Mouse (Mus musculus): ENCODE results near the gene Actr5. TPM values are rescaled to one million over a fixed set of nuclear protein-coding genes. Genes with fewer than 3 reads are reported as not detected.
A peak's percentile ranks its signal among the peaks of the same experiment; 100 is the strongest.

The Actr5 gene
- polyA plus RNA-seq, 1 experiment from 2014 or later: 13.9 TPM

DNA sequence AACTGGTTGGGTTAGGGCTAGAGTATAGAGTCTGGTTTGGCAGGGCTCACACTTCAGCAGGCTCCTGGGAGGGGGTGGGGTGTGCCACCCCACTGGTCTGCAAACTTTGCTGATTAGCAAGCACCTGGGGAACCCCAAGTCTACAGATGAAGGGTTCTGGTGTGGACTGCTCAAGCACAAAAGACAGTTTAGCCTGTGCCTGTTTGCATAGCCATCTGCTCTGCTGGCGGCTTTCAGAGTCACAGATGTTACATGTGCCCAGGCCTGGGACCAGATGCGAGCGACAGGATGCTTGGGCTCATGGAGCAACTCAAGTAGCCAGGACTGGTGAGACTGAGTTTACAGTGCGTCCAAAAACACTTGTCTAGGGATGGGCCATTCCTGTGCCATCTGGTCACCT, 48.8 kb downstream of the Actr5 start:
- Histone ChIP-seq H3K9ac (replicated peaks; ENCODE audit: low read length) (no peak overlapping the region), H3K4me1 (ENCODE audit: control insufficient read depth, insufficient read depth, low read length) (peaks cover 31% of the 10 kb centered on the region), H3K4me3 (replicated peaks; ENCODE audit: low read depth, low read length) (no peak overlapping the region), H3K4me2 (ENCODE audit: low read length) (no peak overlapping the region), H3K36me3 (ENCODE audit: control insufficient read depth, insufficient read depth, low read length) (no peaks in the 10 kb centered on the region), H3K9me3 (ENCODE audit: control insufficient read depth, low read length) (no peaks in the 10 kb centered on the region), H3K27me3 (ENCODE audit: control insufficient read depth, insufficient read depth, low read length) (0 out of 2 replicates have a peak, but pooled peaks cover 5% of the 10 kb centered on the region), H3K27ac (replicated peaks; ENCODE audit: low read depth, low read length) (peak overlapping the region; percentile 66)
- ATAC-seq (ENCODE audit: low FRiP score, low TSS enrichment) (peak; percentile 28; the same call in 1 of the 2 replicates), DNase-seq (peak; percentile 48)
- WGBS: 68% methylated on average over 4 of the region's 4 CpGs

DNA sequence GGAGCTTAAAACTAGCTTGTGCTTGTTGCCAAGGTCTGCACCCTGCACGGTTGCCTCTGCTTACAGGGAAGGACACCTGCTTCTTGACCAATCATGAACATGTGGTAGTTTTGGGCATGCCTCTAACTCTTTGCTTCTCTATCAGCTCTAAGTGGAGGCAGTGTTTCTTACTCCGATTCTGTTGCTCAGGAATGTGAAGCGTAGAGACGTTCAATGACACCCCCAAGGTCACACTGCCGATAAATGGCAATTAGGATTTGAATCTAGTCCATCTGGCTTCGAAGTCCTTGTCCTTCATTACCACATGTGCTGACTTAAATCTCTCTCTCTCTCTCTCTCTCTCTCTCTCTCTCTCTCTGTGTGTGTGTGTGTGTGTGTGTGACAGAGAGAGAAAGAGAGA, 49.4 kb downstream of the Actr5 start:
- Histone ChIP-seq H3K4me1 (ENCODE audit: control insufficient read depth, insufficient read depth, low read length) (peaks cover 25% of the 10 kb centered on the region), H3K27ac (replicated peaks; ENCODE audit: low read depth, low read length) (no peak overlapping the region), H3K4me2 (ENCODE audit: low read length) (no peak overlapping the region), H3K9me3 (ENCODE audit: control insufficient read depth, low read length) (no peaks in the 10 kb centered on the region), H3K9ac (replicated peaks; ENCODE audit: low read length) (no peak overlapping the region), H3K36me3 (ENCODE audit: control insufficient read depth, insufficient read depth, low read length) (no peaks in the 10 kb centered on the region), H3K27me3 (ENCODE audit: control insufficient read depth, insufficient read depth, low read length) (no peaks in the 10 kb centered on the region), H3K4me3 (replicated peaks; ENCODE audit: low read depth, low read length) (no peak overlapping the region)
- WGBS: 79% methylated on average over 6 of the region's 6 CpGs
- DNase-seq: no peak
- ATAC-seq (ENCODE audit: low FRiP score, low TSS enrichment): no peak

DNA sequence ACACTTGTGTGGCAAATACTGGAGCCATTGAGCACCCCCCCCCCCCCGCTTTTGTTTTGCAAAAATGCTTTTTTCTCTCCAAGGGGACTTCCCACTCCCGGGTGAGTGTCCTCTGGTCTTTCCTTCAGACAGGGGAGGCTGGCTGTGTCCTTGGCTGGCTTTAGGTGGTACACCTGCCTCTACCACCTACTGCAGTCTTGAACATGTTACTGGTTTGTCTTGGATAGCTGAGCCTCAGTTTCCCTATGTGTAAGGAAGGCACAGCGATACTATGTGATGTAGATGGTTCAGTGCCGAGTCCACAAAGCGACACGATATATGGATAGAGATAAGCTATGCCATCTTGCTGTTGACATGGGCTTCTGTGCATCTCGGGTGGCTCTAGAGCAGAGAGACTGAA, 50.1 kb downstream of the Actr5 start:
- no peaks in the 10 kb centered on the region for H3K27me3 ChIP-seq (ENCODE audit: control insufficient read depth, insufficient read depth, low read length)
- 89% methylated on average over 7 of the region's 7 CpGs for WGBS
- no peak for ATAC-seq (ENCODE audit: low FRiP score, low TSS enrichment)
- H3K9ac ChIP-seq (replicated peaks; ENCODE audit: low read length): no peak overlapping the region
- no peak overlapping the region for H3K4me3 ChIP-seq (replicated peaks; ENCODE audit: low read depth, low read length)
- H3K9me3 ChIP-seq (ENCODE audit: control insufficient read depth, low read length): no peaks in the 10 kb centered on the region
- peaks cover 19% of the 10 kb centered on the region for H3K4me1 ChIP-seq (ENCODE audit: control insufficient read depth, insufficient read depth, low read length)
- H3K4me2 ChIP-seq (ENCODE audit: low read length): no peak overlapping the region
- no peak for DNase-seq
- no peak overlapping the region for H3K27ac ChIP-seq (replicated peaks; ENCODE audit: low read depth, low read length)
- H3K36me3 ChIP-seq (ENCODE audit: control insufficient read depth, insufficient read depth, low read length): no peaks in the 10 kb centered on the region

DNA sequence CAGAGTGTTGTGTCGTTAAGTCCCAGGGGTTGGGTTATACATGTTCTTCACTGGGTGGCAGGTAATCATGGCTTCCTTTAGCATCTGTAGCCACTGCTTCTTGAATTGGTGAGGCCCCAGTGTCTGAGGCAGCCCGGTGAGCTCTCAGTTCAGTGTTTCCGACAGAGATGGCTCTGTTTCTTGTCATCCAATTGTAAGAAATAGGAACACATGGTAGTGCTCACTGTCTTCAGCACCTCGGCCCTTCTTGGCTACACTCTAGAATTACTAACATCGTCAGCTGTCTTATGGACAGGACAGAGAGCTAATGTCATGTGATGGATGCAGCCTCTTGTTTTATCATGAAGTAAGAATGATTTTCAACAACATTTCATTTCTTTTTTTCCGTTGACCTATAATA, 50.5 kb downstream of the Actr5 start:
- no peaks in the 10 kb centered on the region for H3K27me3 ChIP-seq (ENCODE audit: control insufficient read depth, insufficient read depth, low read length)
- H3K9me3 ChIP-seq (ENCODE audit: control insufficient read depth, low read length): no peaks in the 10 kb centered on the region
- WGBS: 88% methylated on average over 6 of the region's 6 CpGs
- H3K4me3 ChIP-seq (replicated peaks; ENCODE audit: low read depth, low read length): no peak overlapping the region
- DNase-seq (no peak), ATAC-seq (ENCODE audit: low FRiP score, low TSS enrichment) (no peak)
- H3K4me1 ChIP-seq (ENCODE audit: control insufficient read depth, insufficient read depth, low read length): peaks cover 21% of the 10 kb centered on the region
- no peak overlapping the region for H3K9ac ChIP-seq (replicated peaks; ENCODE audit: low read length)
- no peak overlapping the region for H3K27ac ChIP-seq (replicated peaks; ENCODE audit: low read depth, low read length)
- H3K36me3 ChIP-seq (ENCODE audit: control insufficient read depth, insufficient read depth, low read length): no peaks in the 10 kb centered on the region
- no peak overlapping the region for H3K4me2 ChIP-seq (ENCODE audit: low read length)

DNA sequence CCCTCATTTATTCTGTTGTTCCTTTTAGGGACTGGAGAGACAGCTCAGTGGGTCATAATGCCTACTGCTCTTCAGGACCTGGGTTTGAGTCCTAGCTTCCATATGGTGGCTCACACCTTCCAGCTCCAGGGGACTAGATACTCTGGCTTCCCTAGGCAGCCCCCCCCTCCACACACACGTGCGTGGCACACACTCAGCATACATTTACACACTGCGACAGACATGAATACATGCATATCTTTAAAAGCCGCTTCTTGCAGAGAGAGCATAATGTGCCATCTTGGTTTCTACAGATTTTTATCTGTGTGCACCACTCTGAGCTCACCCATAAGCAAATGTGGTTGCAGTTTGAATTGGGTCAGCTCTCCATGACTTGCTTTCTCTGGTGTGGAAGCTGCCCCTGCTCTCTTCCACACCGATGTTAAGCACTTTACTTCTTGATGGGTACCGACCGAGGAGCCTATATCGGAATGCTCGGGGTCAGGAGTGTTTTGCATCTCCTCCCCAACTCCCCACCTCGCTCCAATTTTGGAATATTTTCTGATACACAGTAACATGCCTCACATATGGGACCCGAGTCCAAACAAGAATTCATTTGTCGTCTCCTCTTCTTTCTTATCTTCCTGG, 51.3 kb downstream of the Actr5 start:
- H3K27me3 ChIP-seq (ENCODE audit: control insufficient read depth, insufficient read depth, low read length): no peaks in the 10 kb centered on the region
- no peak overlapping the region for H3K27ac ChIP-seq (replicated peaks; ENCODE audit: low read depth, low read length)
- no peaks in the 10 kb centered on the region for H3K9me3 ChIP-seq (ENCODE audit: control insufficient read depth, low read length)
- no peak overlapping the region for H3K4me3 ChIP-seq (replicated peaks; ENCODE audit: low read depth, low read length)
- 92% methylated on average over 12 of the region's 12 CpGs for WGBS
- ATAC-seq (ENCODE audit: low FRiP score, low TSS enrichment) (no peak), DNase-seq (no peak)
- no peak overlapping the region for H3K4me2 ChIP-seq (ENCODE audit: low read length)
- H3K9ac ChIP-seq (replicated peaks; ENCODE audit: low read length): no peak overlapping the region
- H3K4me1 ChIP-seq (ENCODE audit: control insufficient read depth, insufficient read depth, low read length): peaks cover 25% of the 10 kb centered on the region
- H3K36me3 ChIP-seq (ENCODE audit: control insufficient read depth, insufficient read depth, low read length): no peaks in the 10 kb centered on the region

DNA sequence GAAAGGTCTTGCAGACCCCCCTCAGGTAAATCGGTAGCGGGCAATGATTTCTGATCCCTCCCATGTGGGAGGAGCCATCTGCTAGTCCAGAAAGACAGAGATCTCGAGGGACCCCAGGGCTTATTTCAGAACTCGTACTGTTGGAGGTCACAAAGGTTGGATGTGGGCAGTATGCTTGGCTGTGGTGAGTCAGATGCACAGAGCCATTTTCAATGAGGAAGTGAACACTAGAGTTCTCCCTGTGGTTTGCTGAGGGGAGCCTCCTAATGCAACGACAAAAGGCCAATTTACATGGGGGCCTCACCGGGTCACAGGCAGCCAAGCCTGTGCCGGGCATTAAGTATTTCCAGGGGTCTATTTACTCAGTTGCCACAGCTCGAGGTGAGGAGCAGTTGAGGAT, 53.3 kb downstream of the Actr5 start:
- no peak overlapping the region for H3K27ac ChIP-seq (replicated peaks; ENCODE audit: low read depth, low read length)
- no peak for DNase-seq
- H3K36me3 ChIP-seq (ENCODE audit: control insufficient read depth, insufficient read depth, low read length): no peaks in the 10 kb centered on the region
- 54% methylated on average over 8 of the region's 8 CpGs for WGBS
- no peak overlapping the region for H3K4me3 ChIP-seq (replicated peaks; ENCODE audit: low read depth, low read length)
- no peaks in the 10 kb centered on the region for H3K9me3 ChIP-seq (ENCODE audit: control insufficient read depth, low read length)
- peaks cover 32% of the 10 kb centered on the region for H3K4me1 ChIP-seq (ENCODE audit: control insufficient read depth, insufficient read depth, low read length)
- ATAC-seq (ENCODE audit: low FRiP score, low TSS enrichment): no peak
- H3K27me3 ChIP-seq (ENCODE audit: control insufficient read depth, insufficient read depth, low read length): no peaks in the 10 kb centered on the region
- H3K4me2 ChIP-seq (ENCODE audit: low read length): no peak overlapping the region
- no peak overlapping the region for H3K9ac ChIP-seq (replicated peaks; ENCODE audit: low read length)

DNA sequence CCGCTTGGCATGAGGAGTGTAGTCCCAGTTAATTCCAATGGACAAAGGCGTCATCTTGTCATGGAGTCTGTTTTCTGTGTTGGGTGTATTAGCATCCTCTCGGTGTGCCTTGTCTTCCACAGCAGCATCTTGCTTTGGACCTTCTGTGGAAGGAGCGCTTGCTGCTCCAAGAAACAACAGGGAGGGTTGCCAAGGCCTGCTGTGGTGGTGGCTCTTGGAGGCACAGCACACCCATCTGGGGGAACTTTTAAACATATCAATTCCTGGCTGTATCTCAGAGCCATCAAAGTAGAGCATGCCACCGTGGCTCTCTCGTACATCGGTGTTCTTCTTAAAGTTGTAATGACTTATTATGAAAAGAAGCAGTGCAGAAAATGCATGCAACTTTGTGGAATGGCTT, 54.4 kb downstream of the Actr5 start:
- WGBS: 97% methylated on average over 7 of the region's 7 CpGs
- Histone ChIP-seq H3K9ac (replicated peaks; ENCODE audit: low read length) (no peak overlapping the region), H3K4me2 (ENCODE audit: low read length) (no peak overlapping the region), H3K9me3 (ENCODE audit: control insufficient read depth, low read length) (no peaks in the 10 kb centered on the region), H3K36me3 (ENCODE audit: control insufficient read depth, insufficient read depth, low read length) (no peaks in the 10 kb centered on the region), H3K27ac (replicated peaks; ENCODE audit: low read depth, low read length) (no peak overlapping the region), H3K4me3 (replicated peaks; ENCODE audit: low read depth, low read length) (no peak overlapping the region), H3K4me1 (ENCODE audit: control insufficient read depth, insufficient read depth, low read length) (peaks cover 24% of the 10 kb centered on the region), H3K27me3 (ENCODE audit: control insufficient read depth, insufficient read depth, low read length) (no peaks in the 10 kb centered on the region)
- DNase-seq: no peak
- ATAC-seq (ENCODE audit: low FRiP score, low TSS enrichment): no peak

DNA sequence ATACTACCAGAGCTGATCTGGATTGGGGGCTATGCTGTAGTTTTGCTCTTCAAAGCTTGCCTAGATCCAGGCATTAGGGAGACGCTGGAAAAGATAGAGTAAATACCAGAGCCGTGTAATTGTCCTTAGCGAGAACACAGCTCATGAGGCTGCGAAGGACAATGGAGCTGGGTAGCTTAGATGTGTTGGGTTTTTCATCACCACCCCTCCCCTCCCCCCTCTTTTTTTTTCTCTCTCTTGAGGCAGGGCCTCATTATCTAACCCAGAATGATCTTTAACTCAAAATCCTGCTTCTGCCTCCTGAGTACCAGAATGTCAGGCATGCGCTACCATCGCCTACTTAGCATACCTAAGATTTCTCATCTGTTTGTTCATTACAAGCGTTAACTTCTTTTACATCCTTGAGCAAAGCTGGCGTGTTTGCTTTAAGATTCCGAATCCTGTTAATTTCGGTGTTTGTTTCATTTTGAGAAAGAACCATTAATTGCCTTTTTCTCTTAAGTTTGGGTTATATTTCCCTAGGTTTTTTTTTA, 55.7 kb downstream of the Actr5 start:
- Histone ChIP-seq H3K27ac (replicated peaks; ENCODE audit: low read depth, low read length) (peak overlapping the region; percentile 45; the same call in 1 of the 2 replicates), H3K9me3 (ENCODE audit: control insufficient read depth, low read length) (no peaks in the 10 kb centered on the region), H3K27me3 (ENCODE audit: control insufficient read depth, insufficient read depth, low read length) (no peaks in the 10 kb centered on the region), H3K4me1 (ENCODE audit: control insufficient read depth, insufficient read depth, low read length) (peaks cover 30% of the 10 kb centered on the region), H3K4me3 (replicated peaks; ENCODE audit: low read depth, low read length) (no peak overlapping the region), H3K4me2 (ENCODE audit: low read length) (no peak overlapping the region), H3K36me3 (ENCODE audit: control insufficient read depth, insufficient read depth, low read length) (no peaks in the 10 kb centered on the region), H3K9ac (replicated peaks; ENCODE audit: low read length) (no peak overlapping the region)
- no peak for ATAC-seq (ENCODE audit: low FRiP score, low TSS enrichment)
- WGBS: 39% methylated on average over 10 of the region's 10 CpGs
- peak; percentile 39 for DNase-seq

DNA sequence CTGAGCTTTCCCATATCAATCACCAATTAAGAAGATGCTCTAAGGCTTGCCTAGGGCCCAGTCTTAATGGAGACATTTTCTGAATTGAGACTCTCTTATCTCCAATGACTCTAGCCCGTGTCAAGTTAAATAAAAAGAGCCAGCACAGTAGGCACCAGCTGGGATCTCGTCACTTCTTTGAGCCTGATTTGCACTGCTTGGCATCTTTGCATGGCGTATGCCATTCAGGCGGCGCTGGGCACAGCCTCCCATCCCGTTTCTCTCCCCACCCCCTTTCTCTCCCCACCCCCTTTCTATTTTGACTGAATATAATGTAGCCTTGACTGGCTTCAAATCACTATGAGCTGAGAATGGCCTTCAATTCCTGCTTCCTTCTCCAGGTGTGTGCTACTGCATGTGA, 57.0 kb downstream of the Actr5 start:
- no peak overlapping the region for H3K4me2 ChIP-seq (ENCODE audit: low read length)
- no peaks in the 10 kb centered on the region for H3K27me3 ChIP-seq (ENCODE audit: control insufficient read depth, insufficient read depth, low read length)
- H3K36me3 ChIP-seq (ENCODE audit: control insufficient read depth, insufficient read depth, low read length): no peaks in the 10 kb centered on the region
- no peak overlapping the region for H3K9ac ChIP-seq (replicated peaks; ENCODE audit: low read length)
- peak; percentile 46 for DNase-seq
- no peaks in the 10 kb centered on the region for H3K9me3 ChIP-seq (ENCODE audit: control insufficient read depth, low read length)
- H3K4me3 ChIP-seq (replicated peaks; ENCODE audit: low read depth, low read length): no peak overlapping the region
- 47% methylated on average over 6 of the region's 6 CpGs for WGBS
- peaks cover 30% of the 10 kb centered on the region for H3K4me1 ChIP-seq (ENCODE audit: control insufficient read depth, insufficient read depth, low read length)
- no peak for ATAC-seq (ENCODE audit: low FRiP score, low TSS enrichment)
- H3K27ac ChIP-seq (replicated peaks; ENCODE audit: low read depth, low read length): 0 out of 2 replicates have a peak overlapping the region, but pooled peaks have one; percentile 20

All from midbrain, embryonic 14.5 days (tissue).